Mouse (Mus musculus) kidney, adult 2 months (tissue): ENCODE measurements around the gene Krt5. TPM values are rescaled to one million over a fixed set of nuclear protein-coding genes. Genes with fewer than 3 reads are reported as not detected.

ENCODE experiments used
- DNase-seq: peaks from one replicate; pipeline ENCODE4 v3.0.0; 2021
- H3K27ac ChIP-seq: fragments of 200-500 bp; 2 replicates; pipeline ENCODE4 v1.5.1; 2012; ENCODE audit warnings: low read depth, low read length, control low read depth, inconsistent platforms; ENCODE audit not compliant: insufficient read depth
- H3K27me3 ChIP-seq: fragments of 200-500 bp; replicated peaks from 2 replicates; pipeline ENCODE4 v1.6.1; 2012; ENCODE audit warnings: mild to moderate bottlenecking, moderate library complexity, low read length, inconsistent platforms; ENCODE audit not compliant: control insufficient read depth, insufficient read depth
- H3K36me3 ChIP-seq: fragments of 200-500 bp; 2 replicates; pipeline ENCODE4 v1.6.1; 2012; ENCODE audit warnings: mild to moderate bottlenecking, moderate library complexity, low read length, inconsistent platforms; ENCODE audit not compliant: control insufficient read depth, insufficient read depth
- H3K4me1 ChIP-seq: fragments of 200-500 bp; 2 replicates; pipeline ENCODE4 v1.6.1; 2011; ENCODE audit warnings: low read length; ENCODE audit not compliant: control insufficient read depth, insufficient read depth
- H3K4me3 ChIP-seq: fragments of 200-500 bp; 2 replicates; pipeline ENCODE4 v1.5.1; 2011; ENCODE audit warnings: mild to moderate bottlenecking, low read depth, low read length, control low read depth; ENCODE audit not compliant: insufficient read depth
- CTCF ChIP-seq: fragments of 200-500 bp; conservative IDR thresholded peaks from 2 replicates; pipeline ENCODE4 v1.5.1; 2011; ENCODE audit warnings: low read depth, mild to moderate bottlenecking, control low read depth, low read length, moderate library complexity, mixed read lengths; ENCODE audit not compliant: insufficient read depth, insufficient read length
- POLR2A ChIP-seq: fragments of 200-500 bp; IDR thresholded peaks from one replicate; pipeline ENCODE4 v1.6.1; 2011; ENCODE audit warnings: low read depth, low read length, control low read depth
- WGBS: fragments of 180-500 bp; shearing (Covaris S2); methylation state at CpG from one replicate; pipeline ENCODE4 v1.1.7; 2018; 5-methylcytosine and 5-hydroxymethylcytosine counted together
- polyA plus RNA-seq: library from polyadenylated mRNA; depleted of rRNA; stranded (reverse); fragments of >200 nt; gene quantifications from 2 replicates; pipeline ENCODE4 v1.2.3, GENCODE M21; 2012; rRNA removed

The Krt5 gene
- 2.6 and 4.6 TPM in 2 replicates for polyA plus RNA-seq

DNA sequence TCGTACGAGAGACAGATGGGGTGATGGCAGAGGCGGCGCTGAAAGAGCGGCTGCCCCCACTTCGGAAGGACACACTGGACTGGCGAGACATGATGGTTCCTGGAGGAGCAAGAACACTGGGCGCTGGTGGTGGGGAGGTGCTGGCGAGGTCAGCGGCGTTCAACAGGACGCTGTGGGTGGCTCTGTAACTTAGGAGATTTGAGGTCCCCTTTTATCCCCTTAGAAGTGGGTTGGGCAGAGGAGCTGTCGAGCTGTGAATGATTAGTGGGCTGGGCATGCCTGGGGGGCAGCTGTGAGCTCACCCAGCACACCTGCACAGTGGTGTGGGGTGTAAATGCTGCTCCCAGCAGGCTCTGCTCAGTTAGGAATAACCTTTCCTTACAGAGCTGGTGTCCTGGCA, at the start of gene Krt5:
Gene Krt5, minus strand, starts transcription at position 179 of the 400 bp plus-strand sequence.
- Histone ChIP-seq H3K4me3 (no peak within 1 kb of the TSS), H3K27me3 (no peaks in the 10 kb centered on the region), H3K36me3 (no peaks in the 10 kb centered on the region), H3K27ac (no peak within 1 kb of the TSS), H3K4me1 (no peaks in the 10 kb centered on the region)
- WGBS, result 61% methylated on average over 13 of the region's 13 CpGs
- no peak for DNase-seq
- TF ChIP-seq CTCF, result no peak
- no peak for TF ChIP-seq POLR2A

DNA sequence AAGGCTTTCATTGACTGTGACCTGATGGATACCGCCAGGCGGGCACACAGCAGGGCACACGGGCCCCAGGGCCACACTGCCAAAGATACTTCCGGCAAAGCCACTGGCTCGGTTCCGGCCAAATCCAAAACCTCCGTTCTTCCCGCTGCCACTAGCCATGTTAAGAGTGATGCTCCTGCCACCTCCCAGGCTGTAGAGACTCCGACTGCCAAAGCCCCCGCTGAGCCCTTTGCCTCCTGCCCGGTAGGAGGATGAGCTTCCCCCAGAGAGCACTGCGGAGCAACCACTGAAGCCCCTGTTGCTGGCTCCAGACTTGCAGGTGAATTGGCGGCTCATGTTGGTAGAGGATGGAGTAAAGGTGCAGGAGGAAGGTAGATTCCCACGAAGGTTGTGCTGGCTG, 30.0 kb upstream of the Krt5 start, which contains the start of gene Krt71:
Gene Krt71, minus strand, starts transcription at position 399 of the 400 bp plus-strand sequence.
- no peak within 1 kb of the TSS for H3K4me3 ChIP-seq
- DNase-seq, result no peak
- H3K27me3 ChIP-seq, result no peaks in the 10 kb centered on the region
- TF ChIP-seq CTCF (no peak), POLR2A (no peak)
- 62% methylated on average over 14 of the region's 14 CpGs for WGBS
- no peaks in the 10 kb centered on the region for H3K4me1 ChIP-seq
- H3K36me3 ChIP-seq, result no peaks in the 10 kb centered on the region
- no peak within 1 kb of the TSS for H3K27ac ChIP-seq

DNA sequence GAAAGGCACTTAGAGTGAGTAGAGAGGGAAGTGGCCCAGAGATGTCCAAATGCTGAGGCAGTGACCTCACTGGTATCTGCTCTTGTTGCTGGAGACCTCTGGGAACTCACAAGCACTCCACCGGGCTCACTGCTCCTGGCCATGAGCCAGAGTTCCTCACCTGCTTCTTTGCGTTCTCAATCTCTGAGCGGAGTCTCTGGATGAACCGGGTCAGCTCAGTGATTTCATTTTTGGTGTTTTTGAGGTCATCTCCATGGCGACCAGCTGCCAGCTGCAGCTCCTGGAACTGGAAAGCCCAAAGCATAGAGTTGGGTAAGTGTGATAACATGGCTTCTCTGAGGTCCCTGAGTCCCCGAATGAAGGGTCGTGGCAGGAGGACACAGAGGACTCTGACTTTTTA, 25.1 kb upstream of the Krt5 start:
- Histone ChIP-seq H3K27me3 (no peaks in the 10 kb centered on the region), H3K27ac (no peak overlapping the region), H3K4me1 (no peaks in the 10 kb centered on the region), H3K36me3 (no peaks in the 10 kb centered on the region), H3K4me3 (no peak overlapping the region)
- DNase-seq, result no peak
- TF ChIP-seq POLR2A, result no peak
- TF ChIP-seq CTCF, result no peak
- 67% methylated on average over 7 of the region's 7 CpGs for WGBS

DNA sequence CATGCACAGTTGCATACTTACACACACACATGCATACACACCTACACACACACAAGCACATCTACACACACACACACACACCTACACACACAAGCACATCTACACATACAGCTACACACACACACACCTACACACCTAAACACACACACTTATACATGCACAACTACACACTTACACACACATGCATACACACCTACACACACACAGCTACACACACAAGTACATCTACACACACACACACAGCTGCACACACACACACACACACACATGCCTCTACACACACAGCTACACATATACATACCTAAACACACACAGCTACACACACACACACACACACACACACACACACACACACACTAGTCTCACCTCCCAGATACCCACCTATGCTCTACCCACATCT, 18.0 kb upstream of the Krt5 start:
- TF ChIP-seq CTCF, result no peak
- no peak for TF ChIP-seq POLR2A
- DNase-seq, result no peak
- Histone ChIP-seq H3K4me3 (no peak overlapping the region), H3K27me3 (no peaks in the 10 kb centered on the region), H3K4me1 (no peaks in the 10 kb centered on the region), H3K27ac (no peak overlapping the region), H3K36me3 (no peaks in the 10 kb centered on the region)

DNA sequence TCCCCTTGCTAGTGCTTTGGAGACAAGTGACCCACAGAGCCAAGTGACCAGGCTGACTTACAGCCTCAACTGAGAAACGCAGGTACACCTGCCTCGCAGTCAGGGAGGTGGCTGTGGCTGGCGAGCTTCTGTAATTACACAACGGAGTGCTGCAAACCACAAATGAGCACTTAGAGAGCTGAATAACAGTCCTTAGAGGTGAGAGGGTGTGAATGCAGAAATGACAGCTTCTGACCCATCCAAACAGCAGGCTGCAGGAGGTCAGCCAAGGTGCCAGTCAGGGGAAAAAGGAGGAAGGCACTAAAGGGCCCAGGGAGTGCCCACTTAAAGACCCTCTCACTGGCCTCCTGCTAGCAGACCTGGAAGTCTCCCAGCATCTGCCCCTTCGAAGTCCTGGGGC, 12.0 kb upstream of the Krt5 start:
- TF ChIP-seq CTCF (no peak), POLR2A (no peak)
- 39% methylated on average over 5 of the region's 5 CpGs for whole genome bisulfite sequencing
- H3K36me3 ChIP-seq, result no peaks in the 10 kb centered on the region
- no peak overlapping the region for H3K27ac ChIP-seq
- no peak for DNase-seq
- no peaks in the 10 kb centered on the region for H3K27me3 ChIP-seq
- no peak overlapping the region for H3K4me3 ChIP-seq
- H3K4me1 ChIP-seq, result no peaks in the 10 kb centered on the region

DNA sequence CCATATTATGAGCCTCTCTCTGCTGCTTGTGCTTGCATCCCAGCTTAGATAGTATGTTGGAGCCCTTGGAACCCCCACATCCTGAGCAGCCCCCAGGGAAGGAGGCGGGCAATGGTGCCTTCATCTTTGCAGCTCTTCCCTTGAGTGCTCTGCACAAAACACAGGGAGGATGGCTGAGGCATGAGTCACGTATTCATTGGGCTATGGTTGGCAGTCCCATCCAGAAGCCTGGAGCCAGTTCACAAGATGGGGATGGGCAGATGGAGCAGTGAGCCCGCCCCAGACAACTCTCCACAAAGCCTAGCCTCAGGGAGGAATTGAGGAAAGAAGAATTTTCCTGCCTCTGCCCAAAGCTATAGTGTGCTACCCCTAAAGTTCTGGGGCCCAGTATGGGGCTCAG, 3.1 kb upstream of the Krt5 start:
- no peaks in the 10 kb centered on the region for H3K4me1 ChIP-seq
- DNase-seq, result no peak
- TF ChIP-seq CTCF, result no peak
- TF ChIP-seq POLR2A, result no peak
- H3K27ac ChIP-seq, result no peak overlapping the region
- H3K4me3 ChIP-seq, result no peak overlapping the region
- 75% methylated on average over 3 of the region's 3 CpGs for WGBS
- no peaks in the 10 kb centered on the region for H3K36me3 ChIP-seq
- H3K27me3 ChIP-seq, result no peaks in the 10 kb centered on the region

DNA sequence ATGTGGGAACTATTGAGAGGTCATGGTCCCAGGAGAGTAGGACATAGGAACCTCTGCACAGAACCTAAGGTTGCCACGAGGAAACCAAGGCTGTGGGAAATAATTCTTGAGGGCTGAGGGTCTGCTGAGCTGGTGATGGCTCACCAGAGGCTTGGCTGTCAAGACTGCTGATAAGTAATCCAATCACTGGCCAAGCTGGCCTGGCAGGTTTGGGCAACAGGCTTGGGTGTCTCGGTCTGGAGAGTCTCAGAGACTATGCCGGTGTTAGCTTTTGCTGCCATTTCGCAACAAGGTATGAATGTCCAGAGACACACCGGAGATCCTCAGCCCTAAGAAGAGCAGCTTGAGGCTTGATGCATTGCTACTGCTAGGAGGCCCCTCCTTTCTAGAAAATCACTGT, 1.7 kb upstream of the Krt5 start:
- 78% methylated on average over 5 of the region's 5 CpGs for WGBS
- H3K27ac ChIP-seq, result no peak overlapping the region
- no peak overlapping the region for H3K4me3 ChIP-seq
- H3K27me3 ChIP-seq, result no peaks in the 10 kb centered on the region
- H3K4me1 ChIP-seq, result no peaks in the 10 kb centered on the region
- no peaks in the 10 kb centered on the region for H3K36me3 ChIP-seq
- no peak for DNase-seq
- TF ChIP-seq CTCF, result no peak
- no peak for TF ChIP-seq POLR2A

DNA sequence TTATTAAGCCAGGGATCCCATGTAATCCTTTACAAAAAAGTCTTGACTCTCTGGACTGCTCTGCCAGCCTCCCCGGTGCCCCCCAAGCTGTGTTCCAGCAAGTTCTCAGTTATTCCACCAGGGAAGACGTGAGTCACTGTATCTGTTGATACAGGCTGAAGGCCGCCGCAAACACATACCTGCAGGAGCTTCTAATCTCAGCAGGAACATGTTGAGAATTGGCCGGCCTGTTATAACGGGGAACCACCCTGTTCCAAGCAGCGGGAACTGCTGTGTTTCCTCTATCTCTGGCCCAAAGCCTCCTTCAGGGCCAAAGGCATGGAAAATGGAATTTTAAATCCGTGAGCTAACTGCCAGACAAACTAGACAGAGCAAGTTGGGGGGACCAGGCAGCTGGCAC, 1.0 kb upstream of the Krt5 start:
- Histone ChIP-seq H3K27me3 (no peaks in the 10 kb centered on the region), H3K4me1 (no peaks in the 10 kb centered on the region), H3K27ac (no peak overlapping the region), H3K36me3 (no peaks in the 10 kb centered on the region), H3K4me3 (no peak overlapping the region)
- WGBS, result 89% methylated on average over 8 of the region's 8 CpGs
- no peak for TF ChIP-seq POLR2A
- TF ChIP-seq CTCF, result no peak
- no peak for DNase-seq
